26 mouse cellular contexts compared by ENCODE assay signal in genomic region chr5:118260055-118260454, GRCm38 (mm10). TPM values are rescaled to one million over a fixed set of nuclear protein-coding genes. Genes with fewer than 3 reads are reported as not detected.
A peak's percentile ranks its signal among the peaks of the same experiment; 100 is the strongest.
DNase-seq lines count a peak whose midpoint lies in the region; ATAC-seq and TF ChIP-seq lines count a peak whose summit lies in the region.
"Had no signal": no experiment of that assay in that cellular context is flagged by ENCODE, and none has a peak within 500 bp of the region (broad histone marks: within the 10 kb centered on the region; RNA-seq: fewer than 3 reads in every experiment).

No protein-coding gene starts in this region.

- ATAC-seq in lung, embryonic 16.5 days (ENCODE audit: low read depth) = peak; percentile 35; the same call in 1 of the 2 replicates
- peak; percentile 80 for ATAC-seq in granulocyte monocyte progenitor cell, adult 5-6 weeks (replicated peaks; ENCODE audit: poor library complexity, severe bottlenecking)
- peak; percentile 66; the same call in 1 of the 2 replicates for ATAC-seq in megakaryocyte progenitor cell, adult 5-6 weeks (replicated peaks; ENCODE audit: poor library complexity)
- ATAC-seq in midbrain, embryonic 16.5 days = no peak
- ATAC-seq: activated CD4-positive, CD25-positive, alpha-beta regulatory T cell, adult 4 months; forebrain, embryonic 13.5 days; hindbrain, embryonic 16.5 days; intestine, embryonic 15.5 days; midbrain, embryonic 15.5 days had no signal

- peaks cover 16% of the 10 kb centered on the region for H3K4me1 ChIP-seq in lung, embryonic 16.5 days (replicated peaks; ENCODE audit: control insufficient read depth, insufficient read depth, low read length)
- peaks cover 10% of the 10 kb centered on the region for H3K4me1 ChIP-seq in lung, adult 2 months (ENCODE audit: control insufficient read depth, insufficient read depth, low read length)
- H3K4me1 ChIP-seq in midbrain, embryonic 16.5 days (ENCODE audit: control insufficient read depth, insufficient read depth, low read length) = peaks cover 5% of the 10 kb centered on the region; the same call in 1 of the 2 replicates
- H3K4me1 ChIP-seq: intestine, embryonic 15.5 days; neural tube, embryonic 12.5 days; stomach, embryonic 15.5 days had no signal

- peak overlapping the region; percentile 42; the same call in 1 of the 2 replicates for H3K27ac ChIP-seq in lung, embryonic 16.5 days (ENCODE audit: low read length)
- H3K27ac ChIP-seq in midbrain, embryonic 16.5 days (ENCODE audit: low read length) = no peak overlapping the region
- H3K27ac ChIP-seq: embryonic facial prominence, embryonic 10.5 days; embryonic facial prominence, embryonic 15.5 days; forebrain, embryonic 13.5 days; intestine, embryonic 15.5 days; kidney, postnatal 0 days; liver, embryonic 13.5 days; midbrain, embryonic 15.5 days; neural tube, embryonic 12.5 days; stomach, embryonic 15.5 days had no signal

- WGBS in lung, embryonic 16.5 days = 52% methylated on average over 10 of the region's 10 CpGs
- 42% methylated on average over 10 of the region's 10 CpGs for WGBS in lung, adult 2 months
- 91% methylated on average over 10 of the region's 10 CpGs for WGBS in midbrain, embryonic 16.5 days

- TF ChIP-seq POLR2A in lung, adult 2 months (IDR thresholded peaks at IDR 0.05; ENCODE audit: borderline replicate concordance, extremely low read depth, low read depth, low read length) = no peak

- no peak overlapping the region for H3K4me2 ChIP-seq in lung, embryonic 16.5 days (ENCODE audit: low read depth, low read length)
- H3K4me2 ChIP-seq in midbrain, embryonic 16.5 days (ENCODE audit: low read length) = no peak overlapping the region
- H3K4me2 ChIP-seq: embryonic facial prominence, embryonic 15.5 days; forebrain, embryonic 13.5 days; intestine, embryonic 15.5 days; liver, embryonic 13.5 days; lung, embryonic 14.5 days; midbrain, embryonic 15.5 days; neural tube, embryonic 12.5 days; stomach, embryonic 15.5 days had no signal

- no peaks in the 10 kb centered on the region for H3K9me3 ChIP-seq in lung, embryonic 16.5 days (ENCODE audit: control insufficient read depth, low read length)
- H3K9me3 ChIP-seq in midbrain, embryonic 16.5 days (replicated peaks; ENCODE audit: control insufficient read depth, low read length, poor library complexity, severe bottlenecking) = no peaks in the 10 kb centered on the region
- H3K9me3 ChIP-seq: embryonic facial prominence, embryonic 10.5 days; embryonic facial prominence, embryonic 15.5 days; forebrain, embryonic 13.5 days; intestine, embryonic 15.5 days; liver, embryonic 13.5 days; midbrain, embryonic 15.5 days; neural tube, embryonic 12.5 days; stomach, embryonic 15.5 days had no signal

- H3K4me3 ChIP-seq in lung, embryonic 16.5 days (ENCODE audit: low read length) = no peak overlapping the region
- no peak overlapping the region for H3K4me3 ChIP-seq in lung, adult 2 months (replicated peaks; ENCODE audit: extremely low read depth, low read depth, low read length)
- H3K4me3 ChIP-seq in midbrain, embryonic 16.5 days (ENCODE audit: low read depth, low read length) = no peak overlapping the region
- H3K4me3 ChIP-seq: embryonic facial prominence, embryonic 10.5 days; embryonic facial prominence, embryonic 15.5 days; forebrain, embryonic 13.5 days; intestine, embryonic 15.5 days; liver, embryonic 13.5 days; midbrain, embryonic 15.5 days; myocyte; neural tube, embryonic 12.5 days; stomach, embryonic 15.5 days had no signal

- H3K27me3 ChIP-seq in lung, embryonic 16.5 days (ENCODE audit: control insufficient read depth, insufficient read depth, low read depth, low read length) = no peaks in the 10 kb centered on the region
- no peaks in the 10 kb centered on the region for H3K27me3 ChIP-seq in midbrain, embryonic 16.5 days (ENCODE audit: control insufficient read depth, insufficient read depth, low read depth, low read length)
- H3K27me3 ChIP-seq: CH12.LX; embryonic facial prominence, embryonic 15.5 days; forebrain, embryonic 13.5 days; intestine, embryonic 15.5 days; liver, embryonic 13.5 days; midbrain, embryonic 15.5 days; neural tube, embryonic 12.5 days; stomach, embryonic 15.5 days had no signal

- no peak overlapping the region for H3K9ac ChIP-seq in lung, embryonic 16.5 days (ENCODE audit: low read length)
- H3K9ac ChIP-seq in midbrain, embryonic 16.5 days (ENCODE audit: low read depth, low read length) = no peak overlapping the region
- H3K9ac ChIP-seq: embryonic facial prominence, embryonic 15.5 days; forebrain, embryonic 13.5 days; intestine, embryonic 15.5 days; liver, embryonic 13.5 days; lung, embryonic 14.5 days; midbrain, embryonic 15.5 days; neural tube, embryonic 12.5 days; stomach, embryonic 15.5 days had no signal

- no peak for DNase-seq in lung, adult 2 months
- no peak for DNase-seq in adrenal gland, adult 18-20 months (ENCODE audit: low spot score in 2 of 2)
- DNase-seq: adrenal gland, adult 8-10 months; gastrocnemius, postnatal 10 days; heart, postnatal 14 days; kidney, adult 8-10 months; kidney, postnatal 4 days; liver, embryonic 13.5 days; right cerebral cortex, postnatal 14 days had no signal

- peaks cover 23% of the 10 kb centered on the region for H3K36me3 ChIP-seq in lung, embryonic 16.5 days (ENCODE audit: control insufficient read depth, insufficient read depth, low read length)
- H3K36me3 ChIP-seq in midbrain, embryonic 16.5 days (ENCODE audit: control insufficient read depth, insufficient read depth, low read length) = peaks cover 32% of the 10 kb centered on the region

- TF ChIP-seq CTCF in lung, adult 2 months (IDR thresholded peaks at IDR 0.05; ENCODE audit: insufficient read depth, low read length) = no peak

RNA-seq across cellular contexts. Expression of gene 2410131K14Rik, which starts 15.0 kb away (rescaled TPM):
- polyA plus RNA-seq in lung, embryonic 16.5 days (2015; fragmentation: Nextera tagmentation; extraction: Ambion mirVana) = 6.9 and 7.2 TPM in 2 replicates
- 5.4 and 7.4 TPM in 2 replicates for polyA plus RNA-seq in lung, adult 2 months (2012; rRNA removed)
- 1.0 and 2.3 TPM in 2 replicates for total RNA-seq in granulocyte monocyte progenitor cell, adult 5-6 weeks (2014; fragmentation: Nextera tagmentation)
- total RNA-seq in granulocyte monocyte progenitor cell, adult 5-6 weeks (2017) = 1.5 and 1.6 TPM in 2 replicates
- 1.4 and 1.6 TPM in 2 replicates for total RNA-seq in megakaryocyte progenitor cell, adult 5-6 weeks (2015)
- 1.6 and 2.6 TPM in 2 replicates for total RNA-seq in megakaryocyte progenitor cell, adult 5-6 weeks (2017)
- 18.1 and 18.2 TPM in 2 replicates for polyA plus RNA-seq in midbrain, embryonic 16.5 days (2015; fragmentation: Nextera tagmentation; extraction: Ambion mirVana)
- total RNA-seq in adrenal gland, adult 18-20 months (2021) = 1 to 10 TPM; 6.3 to 9.0 TPM

RNA-seq across cellular contexts. Expression of gene Rnft2, which starts 15.1 kb away (rescaled TPM):
- polyA plus RNA-seq in lung, embryonic 16.5 days (2015; fragmentation: Nextera tagmentation; extraction: Ambion mirVana) = 1.8 and 2.1 TPM in 2 replicates
- polyA plus RNA-seq in lung, adult 2 months (2012; rRNA removed) = 2.5 and 3.3 TPM in 2 replicates
- total RNA-seq in granulocyte monocyte progenitor cell, adult 5-6 weeks (2014; fragmentation: Nextera tagmentation) = not detected in 2 replicates
- total RNA-seq in granulocyte monocyte progenitor cell, adult 5-6 weeks (2017) = not detected in 2 replicates
- total RNA-seq in megakaryocyte progenitor cell, adult 5-6 weeks (2015) = 1.2 TPM in 1 of 2 replicates, not detected in the other
- 0.84 TPM in 1 of 2 replicates, not detected in the other for total RNA-seq in megakaryocyte progenitor cell, adult 5-6 weeks (2017)
- 11.5 and 11.9 TPM in 2 replicates for polyA plus RNA-seq in midbrain, embryonic 16.5 days (2015; fragmentation: Nextera tagmentation; extraction: Ambion mirVana)
- total RNA-seq in adrenal gland, adult 18-20 months (2021) = 1 to 10 TPM; 3.1 to 5.3 TPM
